Mouse (Mus musculus): Measurements from ENCODE around the gene Rubcn.

DNA sequence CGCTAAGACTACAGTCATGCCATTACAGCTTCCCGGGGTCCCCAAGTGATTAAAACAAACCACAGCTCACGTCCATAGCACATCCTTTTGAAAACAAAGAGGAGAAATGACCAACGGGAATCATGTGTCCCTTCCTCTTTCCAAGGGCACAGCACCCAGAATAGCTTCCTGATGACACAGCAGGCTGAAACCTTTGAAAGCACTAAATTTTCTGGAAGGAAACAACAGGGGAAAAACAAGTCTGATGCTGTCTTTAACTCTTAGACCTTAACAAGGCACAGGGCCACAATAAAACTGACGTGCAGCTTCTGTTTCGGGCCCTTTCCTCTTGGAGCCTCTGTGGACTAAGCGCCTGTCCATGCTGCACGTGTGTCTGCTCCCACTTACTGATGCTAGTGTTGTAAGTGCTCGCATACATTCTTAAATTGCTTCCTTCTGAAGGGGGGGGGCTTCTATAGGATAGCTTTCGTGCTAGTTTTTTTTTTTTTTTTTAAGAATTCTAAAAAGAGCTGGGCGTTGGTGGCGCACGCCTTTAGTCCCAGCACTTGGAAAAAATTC is 24.0 kb downstream of the Rubcn start:
- TF ChIP-seq POLR2A (IDR thresholded peaks at IDR 0.05; ENCODE audit: low read depth, low read length), result no peak
- TF ChIP-seq CTCF (IDR thresholded peaks at IDR 0.05; ENCODE audit: borderline replicate concordance, insufficient read depth, low read length), result no peak
